Comparison of ENCODE assay signal across 9 mouse cellular contexts in genomic region chr4:118245847-118246246, GRCm38 (mm10). TPM values are rescaled to one million over a fixed set of nuclear protein-coding genes. Genes with fewer than 3 reads are reported as not detected.
DNase-seq lines count a peak whose midpoint lies in the region; ATAC-seq lines count a peak whose summit lies in the region.
"Had no signal": no experiment of that assay in that cellular context is flagged by ENCODE, and none has a peak within 500 bp of the region (broad histone marks: within the 10 kb centered on the region; RNA-seq: fewer than 3 reads in every experiment).

No protein-coding gene starts in this region.

- peak; percentile 93 for DNase-seq in heart, adult 11 months
- no peak for DNase-seq in heart, postnatal 4 days
- peak; percentile 74 for DNase-seq in NIH3T3 (ENCODE audit: low read depth)
- DNase-seq in layer of hippocampus, adult 9-11 months, result peak; percentile 67
- DNase-seq in right cerebral cortex, postnatal 36 days (ENCODE audit: low spot score in 2 of 2), result peak; percentile 71 to 82
- DNase-seq in spleen, adult 12 weeks (ENCODE audit: low spot score), result no peak
- DNase-seq in lung, postnatal 10 days, result no peak
- DNase-seq: kidney, adult 8-10 months had no signal

- no peak for ATAC-seq in monocyte, adult 5-6 weeks (replicated peaks; ENCODE audit: insufficient number of reproducible peaks, low FRiP score, low TSS enrichment, poor library complexity, severe bottlenecking)

RNA-seq across cellular contexts. Expression of gene Ptprf, which starts 45.4 kb away (rescaled TPM):
- 10 to 100 TPM; 39.4 to 40.7 TPM for total RNA-seq in heart, postnatal 4 days (2021)
- total RNA-seq in monocyte, adult 5-6 weeks (2017), result not detected in 3 replicates

Comparison
In these comparisons a context has a peak if more than half of its experiments do, and no peak if none do; other contexts are left out.
1. DNase-seq: peak in heart, adult 11 months (single experiment), NIH3T3 (single experiment), layer of hippocampus, adult 9-11 months (single experiment) and right cerebral cortex, postnatal 36 days (2 of 2); none in heart, postnatal 4 days (single experiment), spleen, adult 12 weeks (single experiment) and lung, postnatal 10 days (single experiment).
2. RNA of gene Ptprf, which starts 45.4 kb away (total RNA-seq): 39.4 to 40.7 TPM in heart, postnatal 4 days; not detected in monocyte, adult 5-6 weeks; every median in the first group is over 10 times any median in the second.